Mouse (Mus musculus): ENCODE data around the gene Immp1l. TPM values are rescaled to one million over a fixed set of nuclear protein-coding genes. Genes with fewer than 3 reads are reported as not detected.

The Immp1l gene
- polyA plus RNA-seq (2014; fragmentation: Nextera tagmentation; extraction: Ambion mirVana), result 129 and 138 TPM in 2 replicates

DNA sequence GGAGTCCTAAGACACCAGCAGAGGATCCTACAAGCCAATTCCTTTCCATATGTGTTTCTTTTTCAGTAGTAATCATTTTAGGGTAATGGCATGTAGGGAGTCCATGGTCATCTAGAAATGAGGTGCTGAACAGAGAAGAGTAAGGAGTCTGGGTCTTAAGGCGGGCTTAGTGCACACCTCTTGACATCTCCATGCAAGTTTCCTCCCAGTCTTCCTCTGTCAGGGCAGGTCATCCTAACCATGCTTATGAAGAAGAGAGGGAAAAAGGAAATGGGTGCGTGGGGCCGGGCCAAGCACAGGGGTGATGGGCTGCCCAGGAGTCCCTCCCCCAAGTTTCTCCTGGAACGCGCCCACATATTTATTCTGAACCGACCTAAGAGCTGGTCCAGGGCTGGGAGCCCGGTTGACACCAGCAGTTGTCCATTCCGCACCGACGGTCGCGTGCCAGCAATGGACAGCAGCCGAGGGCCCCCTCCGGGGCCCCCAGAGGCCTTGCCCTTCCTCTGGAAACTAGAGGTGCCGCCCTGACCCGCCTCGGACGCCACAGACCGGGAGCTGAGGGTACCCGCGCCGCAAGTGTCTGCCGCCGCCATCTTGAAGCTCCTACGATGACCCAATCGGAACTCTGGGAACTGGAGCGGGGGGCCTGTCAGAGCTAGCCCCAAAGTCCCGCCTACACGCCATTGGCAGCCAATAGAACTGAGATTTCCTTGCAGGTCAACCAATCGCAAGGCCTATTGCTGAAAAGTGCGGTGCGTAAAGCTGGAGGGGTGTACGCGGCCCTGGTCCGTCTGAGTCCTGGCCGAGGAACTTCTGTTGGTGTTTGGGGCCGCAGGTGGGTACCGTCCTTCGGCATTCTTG is at the start of gene Immp1l, which contains the start of gene Elp4:
Immp1l (plus strand) TSS at position 743 of the 861 bp plus-strand sequence.
Elp4 (minus strand) TSS at position 669 of the 861 bp plus-strand sequence.
- H3K9me3 ChIP-seq (ENCODE audit: control insufficient read depth, low read length), result no peaks in the 10 kb centered on the region
- ATAC-seq (ENCODE audit: low FRiP score) (peak; percentile 99), DNase-seq (ENCODE audit: low spot score) (peak; percentile 98)
- H3K36me3 ChIP-seq (ENCODE audit: control insufficient read depth, insufficient read depth, low read length), result no peaks in the 10 kb centered on the region
- no peak within 1 kb of the TSS for H3K27ac ChIP-seq (ENCODE audit: low read depth, low read length)
- no peaks in the 10 kb centered on the region for H3K4me1 ChIP-seq (replicated peaks; ENCODE audit: control insufficient read depth, insufficient read depth, low read length)
- no peaks in the 10 kb centered on the region for H3K27me3 ChIP-seq (ENCODE audit: control insufficient read depth, insufficient read depth, low read length)
- H3K9ac ChIP-seq (ENCODE audit: low read depth, low read length), result peak within 1 kb of the TSS; percentile 86
- H3K4me2 ChIP-seq (replicated peaks; ENCODE audit: low read depth, low read length), result peak within 1 kb of the TSS; percentile 70
- peak within 1 kb of the TSS; percentile 86 for H3K4me3 ChIP-seq (ENCODE audit: low read depth, low read length)
- 1% methylated on average over 39 of the region's 39 CpGs for WGBS

DNA sequence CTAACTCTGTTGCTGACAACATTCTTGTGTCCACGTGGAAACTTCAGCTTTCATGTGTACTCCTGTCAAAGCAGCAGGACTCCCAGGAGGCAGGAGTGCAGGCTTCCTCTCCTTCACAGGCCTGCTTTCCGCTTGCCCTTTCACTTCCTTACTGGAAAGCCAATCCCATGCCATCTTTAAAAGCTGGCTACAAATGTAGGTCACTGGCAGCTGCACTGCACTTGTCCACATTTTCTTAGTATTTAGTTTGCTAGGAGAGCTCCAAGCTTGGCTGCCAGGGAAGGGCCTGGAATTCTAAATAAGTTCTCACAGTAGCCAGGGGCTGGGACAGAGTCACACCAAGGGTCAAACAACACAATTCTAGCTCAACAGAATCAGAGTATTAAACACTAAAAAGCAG is 49.7 kb upstream of the Immp1l start:
- no peak overlapping the region for H3K27ac ChIP-seq (ENCODE audit: low read depth, low read length)
- no peak overlapping the region for H3K4me2 ChIP-seq (replicated peaks; ENCODE audit: low read depth, low read length)
- no peaks in the 10 kb centered on the region for H3K9me3 ChIP-seq (ENCODE audit: control insufficient read depth, low read length)
- no peaks in the 10 kb centered on the region for H3K27me3 ChIP-seq (ENCODE audit: control insufficient read depth, insufficient read depth, low read length)
- no peak overlapping the region for H3K4me3 ChIP-seq (ENCODE audit: low read depth, low read length)
- WGBS, result 57% methylated on average over 2 of the region's 2 CpGs
- DNase-seq (ENCODE audit: low spot score) (no peak), ATAC-seq (ENCODE audit: low FRiP score) (no peak)
- H3K36me3 ChIP-seq (ENCODE audit: control insufficient read depth, insufficient read depth, low read length), result no peaks in the 10 kb centered on the region
- H3K9ac ChIP-seq (ENCODE audit: low read depth, low read length), result no peak overlapping the region
- no peaks in the 10 kb centered on the region for H3K4me1 ChIP-seq (replicated peaks; ENCODE audit: control insufficient read depth, insufficient read depth, low read length)

DNA sequence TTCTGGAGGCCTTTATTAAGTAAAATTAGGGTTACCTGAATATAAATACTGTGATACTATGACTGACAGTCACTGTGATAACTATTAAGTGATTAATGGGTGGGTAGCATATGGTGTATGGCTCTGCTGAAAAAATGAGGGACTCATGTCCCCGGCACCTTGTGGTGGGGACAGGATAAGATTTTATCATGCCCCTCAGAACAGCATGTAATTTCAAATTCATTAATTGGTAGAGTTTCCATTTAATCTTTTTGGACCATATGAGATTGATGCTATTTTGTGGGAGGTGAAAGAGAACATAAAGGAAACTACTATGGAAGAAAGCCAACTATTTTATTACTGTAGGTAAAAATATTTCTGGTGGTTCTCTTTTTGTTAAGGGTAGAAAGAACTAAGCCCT is 31.0 kb upstream of the Immp1l start:
- ATAC-seq (ENCODE audit: low FRiP score), result no peak
- Histone ChIP-seq H3K9me3 (ENCODE audit: control insufficient read depth, low read length) (no peaks in the 10 kb centered on the region), H3K4me1 (replicated peaks; ENCODE audit: control insufficient read depth, insufficient read depth, low read length) (no peaks in the 10 kb centered on the region), H3K36me3 (ENCODE audit: control insufficient read depth, insufficient read depth, low read length) (no peaks in the 10 kb centered on the region), H3K4me3 (ENCODE audit: low read depth, low read length) (no peak overlapping the region), H3K9ac (ENCODE audit: low read depth, low read length) (no peak overlapping the region), H3K4me2 (replicated peaks; ENCODE audit: low read depth, low read length) (no peak overlapping the region), H3K27me3 (ENCODE audit: control insufficient read depth, insufficient read depth, low read length) (no peaks in the 10 kb centered on the region), H3K27ac (ENCODE audit: low read depth, low read length) (no peak overlapping the region)
- no peak for DNase-seq (ENCODE audit: low spot score)
- 93% methylated on average over 1 of the region's 1 CpGs for WGBS

DNA sequence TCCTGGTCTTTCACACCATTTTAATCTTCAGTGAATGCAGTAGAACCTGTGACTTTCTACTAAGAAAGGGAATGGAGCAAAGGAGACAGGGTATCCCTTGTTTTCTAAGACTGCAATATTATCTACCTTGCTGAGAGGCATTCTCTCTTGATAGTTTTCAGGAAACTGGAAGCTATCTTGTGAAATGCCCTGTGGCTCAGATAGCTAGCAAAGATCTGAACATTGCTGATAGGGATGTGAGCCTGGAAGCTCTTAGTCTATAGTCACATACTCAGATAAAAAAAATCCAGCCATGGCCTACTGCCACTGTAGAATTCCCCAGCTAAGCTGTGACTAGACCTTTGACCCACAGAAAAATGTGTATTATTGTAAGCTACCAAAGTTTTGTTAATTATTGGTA is 13.6 kb upstream of the Immp1l start:
- ATAC-seq (ENCODE audit: low FRiP score) (no peak), DNase-seq (ENCODE audit: low spot score) (no peak)
- Histone ChIP-seq H3K36me3 (ENCODE audit: control insufficient read depth, insufficient read depth, low read length) (no peaks in the 10 kb centered on the region), H3K4me2 (replicated peaks; ENCODE audit: low read depth, low read length) (no peak overlapping the region), H3K9me3 (ENCODE audit: control insufficient read depth, low read length) (no peaks in the 10 kb centered on the region), H3K9ac (ENCODE audit: low read depth, low read length) (no peak overlapping the region), H3K27me3 (ENCODE audit: control insufficient read depth, insufficient read depth, low read length) (no peaks in the 10 kb centered on the region), H3K4me3 (ENCODE audit: low read depth, low read length) (no peak overlapping the region), H3K4me1 (replicated peaks; ENCODE audit: control insufficient read depth, insufficient read depth, low read length) (no peaks in the 10 kb centered on the region), H3K27ac (ENCODE audit: low read depth, low read length) (no peak overlapping the region)

DNA sequence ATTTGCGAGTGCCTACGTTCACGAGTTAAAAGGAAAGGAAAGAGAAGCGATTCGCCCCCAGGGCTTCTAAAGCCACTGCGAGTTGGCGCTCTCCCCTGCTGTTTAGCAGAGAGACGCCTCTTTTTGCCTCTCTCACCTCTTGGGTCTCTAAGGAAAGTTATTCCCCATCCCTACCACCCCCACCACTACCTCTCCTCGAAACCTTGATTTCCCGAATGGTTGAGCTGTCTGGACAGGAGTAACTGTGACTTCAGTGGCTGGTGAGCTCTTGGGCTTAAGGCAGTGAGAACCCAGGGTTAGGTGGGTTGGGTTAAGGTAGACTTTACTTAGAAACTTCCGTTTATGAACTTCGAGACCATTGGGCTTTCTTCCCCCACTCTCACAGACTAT is 314 bp downstream of the Immp1l start:
- H3K4me3 ChIP-seq (ENCODE audit: low read depth, low read length), result peak overlapping the region; percentile 86
- 2% methylated on average over 12 of the region's 12 CpGs for WGBS
- H3K4me1 ChIP-seq (replicated peaks; ENCODE audit: control insufficient read depth, insufficient read depth, low read length), result no peaks in the 10 kb centered on the region
- H3K9ac ChIP-seq (ENCODE audit: low read depth, low read length), result peak overlapping the region; percentile 66
- ATAC-seq (ENCODE audit: low FRiP score) (peak; percentile 72), DNase-seq (ENCODE audit: low spot score) (no peak)
- H3K36me3 ChIP-seq (ENCODE audit: control insufficient read depth, insufficient read depth, low read length), result no peaks in the 10 kb centered on the region
- no peaks in the 10 kb centered on the region for H3K9me3 ChIP-seq (ENCODE audit: control insufficient read depth, low read length)
- H3K27me3 ChIP-seq (ENCODE audit: control insufficient read depth, insufficient read depth, low read length), result no peaks in the 10 kb centered on the region
- peak overlapping the region; percentile 65 for H3K4me2 ChIP-seq (replicated peaks; ENCODE audit: low read depth, low read length)
- H3K27ac ChIP-seq (ENCODE audit: low read depth, low read length), result no peak overlapping the region

DNA sequence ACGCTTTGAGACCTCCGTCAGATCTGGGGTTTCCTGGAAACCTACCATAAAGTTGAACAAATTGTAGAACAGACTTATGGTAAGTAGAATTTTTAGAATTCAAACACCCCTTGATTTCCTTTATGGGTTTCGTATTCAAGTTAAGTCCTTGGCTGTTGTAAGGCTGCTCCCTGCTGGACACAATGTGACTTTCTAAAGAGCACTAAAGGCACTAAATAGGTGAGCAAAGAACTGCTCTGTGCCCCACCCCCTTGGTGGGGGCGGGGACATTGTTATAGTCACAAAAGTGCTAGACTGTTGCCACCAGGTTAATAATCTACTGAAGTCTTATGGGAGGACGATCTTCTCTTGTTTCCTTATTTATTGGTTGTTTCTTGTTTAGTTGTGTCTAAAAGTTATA is 3.9 kb downstream of the Immp1l start:
- no peak overlapping the region for H3K4me3 ChIP-seq (ENCODE audit: low read depth, low read length)
- H3K27ac ChIP-seq (ENCODE audit: low read depth, low read length), result no peak overlapping the region
- H3K27me3 ChIP-seq (ENCODE audit: control insufficient read depth, insufficient read depth, low read length), result no peaks in the 10 kb centered on the region
- no peak overlapping the region for H3K9ac ChIP-seq (ENCODE audit: low read depth, low read length)
- DNase-seq (ENCODE audit: low spot score) (no peak), ATAC-seq (ENCODE audit: low FRiP score) (no peak)
- H3K9me3 ChIP-seq (ENCODE audit: control insufficient read depth, low read length), result no peaks in the 10 kb centered on the region
- 85% methylated on average over 5 of the region's 5 CpGs for WGBS
- H3K4me1 ChIP-seq (replicated peaks; ENCODE audit: control insufficient read depth, insufficient read depth, low read length), result no peaks in the 10 kb centered on the region
- no peaks in the 10 kb centered on the region for H3K36me3 ChIP-seq (ENCODE audit: control insufficient read depth, insufficient read depth, low read length)
- H3K4me2 ChIP-seq (replicated peaks; ENCODE audit: low read depth, low read length), result no peak overlapping the region

DNA sequence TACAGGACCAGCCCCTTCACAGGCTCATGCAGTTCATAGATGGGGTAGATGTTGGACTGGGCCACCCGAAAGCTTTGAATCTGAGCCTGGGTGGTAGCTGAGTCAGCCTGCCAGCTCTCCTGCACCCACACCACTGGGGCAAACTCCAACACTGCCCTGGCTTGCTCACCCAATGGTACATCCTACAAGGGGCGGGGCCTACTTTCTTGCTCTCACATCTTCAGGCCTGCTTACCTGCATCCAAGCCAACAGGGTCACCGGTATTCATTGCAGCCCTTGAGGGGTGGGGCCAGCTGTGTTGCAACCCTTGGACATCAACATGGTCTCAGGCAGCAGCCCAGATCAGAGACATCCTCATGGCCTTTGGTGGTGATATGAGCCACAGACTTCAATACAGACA is 6.2 kb downstream of the Immp1l start:
- no peak for ATAC-seq (ENCODE audit: low FRiP score)

DNA sequence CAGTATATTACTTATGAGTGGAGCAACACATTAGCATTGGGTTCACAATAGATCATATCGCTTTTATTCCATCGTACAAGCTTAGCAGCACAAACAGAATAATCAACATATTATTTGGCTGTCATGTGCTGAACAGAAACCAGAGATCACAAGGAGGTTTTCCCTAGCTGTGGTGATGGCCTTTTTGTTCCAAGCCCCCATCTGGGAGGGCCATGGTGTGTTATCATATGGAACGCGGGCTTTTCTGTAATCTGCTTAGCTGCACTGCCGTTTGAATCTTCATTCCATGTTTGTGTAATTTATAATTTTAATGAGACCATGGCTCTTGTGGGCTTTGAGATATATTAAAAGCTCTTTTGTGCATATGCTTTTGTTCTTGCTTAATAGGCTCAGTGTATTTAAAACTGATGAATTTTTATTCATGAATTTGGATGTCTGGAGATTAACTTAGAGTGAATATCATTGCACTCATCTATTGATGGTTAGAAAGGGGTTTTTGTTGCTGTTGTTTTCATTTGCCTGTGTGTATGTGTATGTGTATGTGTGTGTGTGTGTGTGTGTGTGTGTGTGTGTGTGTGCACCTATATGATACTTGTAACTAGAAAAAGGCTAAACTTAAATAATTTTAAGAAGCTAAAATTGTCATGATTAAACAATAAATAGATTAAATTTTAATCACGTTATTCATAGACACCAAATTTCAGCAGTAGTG is 9.4 kb downstream of the Immp1l start:
- H3K9me3 ChIP-seq (ENCODE audit: control insufficient read depth, low read length), result no peaks in the 10 kb centered on the region
- H3K27me3 ChIP-seq (ENCODE audit: control insufficient read depth, insufficient read depth, low read length), result no peaks in the 10 kb centered on the region
- ATAC-seq (ENCODE audit: low FRiP score) (peak; percentile 72), DNase-seq (ENCODE audit: low spot score) (peak; percentile 19)
- no peak overlapping the region for H3K27ac ChIP-seq (ENCODE audit: low read depth, low read length)
- no peak overlapping the region for H3K9ac ChIP-seq (ENCODE audit: low read depth, low read length)
- H3K4me3 ChIP-seq (ENCODE audit: low read depth, low read length), result no peak overlapping the region
- 75% methylated on average over 6 of the region's 6 CpGs for WGBS
- no peaks in the 10 kb centered on the region for H3K36me3 ChIP-seq (ENCODE audit: control insufficient read depth, insufficient read depth, low read length)
- H3K4me1 ChIP-seq (replicated peaks; ENCODE audit: control insufficient read depth, insufficient read depth, low read length), result no peaks in the 10 kb centered on the region
- H3K4me2 ChIP-seq (replicated peaks; ENCODE audit: low read depth, low read length), result no peak overlapping the region

More for the DNA sequence above, 6.2 kb downstream of the Immp1l start:
- no peak for DNase-seq (ENCODE audit: low spot score)
- 91% methylated on average over 3 of the region's 3 CpGs for WGBS
- Histone ChIP-seq H3K27ac (ENCODE audit: low read depth, low read length) (no peak overlapping the region), H3K36me3 (ENCODE audit: control insufficient read depth, insufficient read depth, low read length) (no peaks in the 10 kb centered on the region), H3K27me3 (ENCODE audit: control insufficient read depth, insufficient read depth, low read length) (no peaks in the 10 kb centered on the region), H3K9me3 (ENCODE audit: control insufficient read depth, low read length) (no peaks in the 10 kb centered on the region), H3K4me1 (replicated peaks; ENCODE audit: control insufficient read depth, insufficient read depth, low read length) (no peaks in the 10 kb centered on the region), H3K9ac (ENCODE audit: low read depth, low read length) (no peak overlapping the region), H3K4me2 (replicated peaks; ENCODE audit: low read depth, low read length) (no peak overlapping the region), H3K4me3 (ENCODE audit: low read depth, low read length) (no peak overlapping the region)
